Mouse (Mus musculus): ENCODE results near the gene Cib1. TPM values are rescaled to one million over a fixed set of nuclear protein-coding genes. Genes with fewer than 3 reads are reported as not detected.
A peak's percentile ranks its signal among the peaks of the same experiment; 100 is the strongest.

The Cib1 gene
- 42.4 and 54.0 TPM in 2 replicates for polyA plus RNA-seq (2012; ENCODE audit: insufficient read depth, low replicate concordance)

- Histone ChIP-seq H3K36me3 (replicated peaks; ENCODE audit: low read length) (peaks cover 47% of the 10 kb centered on the region), H3K4me1 (peaks cover 72% of the 10 kb centered on the region), H3K27me3 (replicated peaks) (no peaks in the 10 kb centered on the region), H3K9me3 (no peaks in the 10 kb centered on the region), H3K4me3 (replicated peaks) (peak within 1 kb of the TSS; percentile 96)
- TF ChIP-seq GATA1 (IDR thresholded peaks at IDR 0.05; ENCODE audit: borderline replicate concordance, low read length): no peak
- TF ChIP-seq FLI1 (IDR thresholded peaks at IDR 0.05; ENCODE audit: low read length): no peak
Observed at GRCm38 (mm10) chr7:80232489-80233029, at the start of gene Cib1, which contains the start of gene Gdpgp1. TSS of gene Cib1 (minus strand) at chr7:80232813. TSS of gene Gdpgp1 (plus strand) at chr7:80232865.

- peaks cover 98% of the 10 kb centered on the region for H3K36me3 ChIP-seq (replicated peaks; ENCODE audit: low read length)
- no peaks in the 10 kb centered on the region for H3K27me3 ChIP-seq (replicated peaks)
- no peak for TF ChIP-seq GATA1 (IDR thresholded peaks at IDR 0.05; ENCODE audit: borderline replicate concordance, low read length)
- no peak for TF ChIP-seq FLI1 (IDR thresholded peaks at IDR 0.05; ENCODE audit: low read length)
Observed at GRCm38 (mm10) chr7:80281646-80282045, 49.0 kb upstream of the Cib1 start.

GRCm38 (mm10) chr7:80280998-80281397, 48.4 kb upstream of the Cib1 start:
- Histone ChIP-seq H3K27me3 (replicated peaks) (no peaks in the 10 kb centered on the region), H3K4me3 (replicated peaks) (no peak overlapping the region), H3K36me3 (replicated peaks; ENCODE audit: low read length) (peaks cover 98% of the 10 kb centered on the region), H3K9me3 (no peaks in the 10 kb centered on the region), H3K4me1 (peaks cover 74% of the 10 kb centered on the region)
- TF ChIP-seq FLI1 (IDR thresholded peaks at IDR 0.05; ENCODE audit: low read length) (no peak), GATA1 (IDR thresholded peaks at IDR 0.05; ENCODE audit: borderline replicate concordance, low read length) (no peak)

More at GRCm38 (mm10) chr7:80281646-80282045, 49.0 kb upstream of the Cib1 start:
- no peak overlapping the region for H3K4me3 ChIP-seq (replicated peaks)
- peaks cover 67% of the 10 kb centered on the region for H3K4me1 ChIP-seq
- no peaks in the 10 kb centered on the region for H3K9me3 ChIP-seq

GRCm38 (mm10) chr7:80280032-80280431, 47.4 kb upstream of the Cib1 start:
- TF ChIP-seq GATA1 (IDR thresholded peaks at IDR 0.05; ENCODE audit: borderline replicate concordance, low read length) (no peak), FLI1 (IDR thresholded peaks at IDR 0.05; ENCODE audit: low read length) (no peak)
- H3K36me3 ChIP-seq (replicated peaks; ENCODE audit: low read length): peaks cover 96% of the 10 kb centered on the region
- peaks cover 79% of the 10 kb centered on the region for H3K4me1 ChIP-seq
- H3K4me3 ChIP-seq (replicated peaks): no peak overlapping the region
- H3K9me3 ChIP-seq: no peaks in the 10 kb centered on the region
- no peaks in the 10 kb centered on the region for H3K27me3 ChIP-seq (replicated peaks)

GRCm38 (mm10) chr7:80276374-80276773, 43.8 kb upstream of the Cib1 start:
- Histone ChIP-seq H3K4me1 (peaks cover 96% of the 10 kb centered on the region), H3K9me3 (no peaks in the 10 kb centered on the region), H3K4me3 (replicated peaks) (peak overlapping the region; percentile 69), H3K27me3 (replicated peaks) (no peaks in the 10 kb centered on the region), H3K36me3 (replicated peaks; ENCODE audit: low read length) (peaks cover 96% of the 10 kb centered on the region)
- TF ChIP-seq GATA1 (IDR thresholded peaks at IDR 0.05; ENCODE audit: borderline replicate concordance, low read length) (no peak; the same call in 2 of the 3 replicates), FLI1 (IDR thresholded peaks at IDR 0.05; ENCODE audit: low read length) (no peak)

- TF ChIP-seq FLI1 (IDR thresholded peaks at IDR 0.05; ENCODE audit: low read length): no peak
- TF ChIP-seq GATA1 (IDR thresholded peaks at IDR 0.05; ENCODE audit: borderline replicate concordance, low read length): no peak
- Histone ChIP-seq H3K27me3 (replicated peaks) (no peaks in the 10 kb centered on the region), H3K4me3 (replicated peaks) (peak overlapping the region; percentile 31), H3K36me3 (replicated peaks; ENCODE audit: low read length) (peaks cover 69% of the 10 kb centered on the region), H3K4me1 (peaks cover 88% of the 10 kb centered on the region), H3K9me3 (no peaks in the 10 kb centered on the region)
Observed at GRCm38 (mm10) chr7:80273456-80273855, 40.8 kb upstream of the Cib1 start.

GRCm38 (mm10) chr7:80269751-80270255, 37.2 kb upstream of the Cib1 start:
- Histone ChIP-seq H3K27me3 (replicated peaks) (no peaks in the 10 kb centered on the region), H3K36me3 (replicated peaks; ENCODE audit: low read length) (peaks cover 60% of the 10 kb centered on the region), H3K4me1 (peaks cover 73% of the 10 kb centered on the region), H3K9me3 (no peaks in the 10 kb centered on the region), H3K4me3 (replicated peaks) (peak overlapping the region; percentile 97)
- no peak for TF ChIP-seq FLI1 (IDR thresholded peaks at IDR 0.05; ENCODE audit: low read length)
- TF ChIP-seq GATA1 (IDR thresholded peaks at IDR 0.05; ENCODE audit: borderline replicate concordance, low read length): no peak

- H3K27me3 ChIP-seq (replicated peaks): no peaks in the 10 kb centered on the region
- H3K9me3 ChIP-seq: no peaks in the 10 kb centered on the region
- H3K4me1 ChIP-seq: peaks cover 71% of the 10 kb centered on the region
- H3K4me3 ChIP-seq (replicated peaks): peak within 1 kb of the TSS; percentile 97
- peaks cover 60% of the 10 kb centered on the region for H3K36me3 ChIP-seq (replicated peaks; ENCODE audit: low read length)
- TF ChIP-seq GATA1 (IDR thresholded peaks at IDR 0.05; ENCODE audit: borderline replicate concordance, low read length): no peak; the same call in 2 of the 3 replicates
- TF ChIP-seq FLI1 (IDR thresholded peaks at IDR 0.05; ENCODE audit: low read length): 0 out of 2 replicates have a peak, but pooled peaks have one; percentile 14
Observed at GRCm38 (mm10) chr7:80268897-80269750, 36.5 kb upstream of the Cib1 start, which contains the start of gene Vps33b. TSS of gene Vps33b (plus strand) at chr7:80269649.

- H3K27me3 ChIP-seq (replicated peaks): no peaks in the 10 kb centered on the region
Observed at GRCm38 (mm10) chr7:80267764-80268163, 35.2 kb upstream of the Cib1 start.

More at GRCm38 (mm10) chr7:80267764-80268163, 35.2 kb upstream of the Cib1 start:
- peaks cover 58% of the 10 kb centered on the region for H3K4me1 ChIP-seq
- no peak for TF ChIP-seq GATA1 (IDR thresholded peaks at IDR 0.05; ENCODE audit: borderline replicate concordance, low read length)
- no peak for TF ChIP-seq FLI1 (IDR thresholded peaks at IDR 0.05; ENCODE audit: low read length)
- no peak overlapping the region for H3K4me3 ChIP-seq (replicated peaks)
- H3K36me3 ChIP-seq (replicated peaks; ENCODE audit: low read length): peaks cover 53% of the 10 kb centered on the region
- H3K9me3 ChIP-seq: no peaks in the 10 kb centered on the region

Measured in megakaryocyte, embryonic 14.5 days (primary cell).